Mouse (Mus musculus): Measurements from ENCODE around the gene Mrpl24. TPM values are rescaled to one million over a fixed set of nuclear protein-coding genes. Genes with fewer than 3 reads are reported as not detected.

The Mrpl24 gene
- polyA plus RNA-seq, 1 experiment from 2014 or later, result 70.9 TPM

GRCm38 (mm10) chr3:87913491-87913890, 5.8 kb upstream of the Mrpl24 start:
- peaks cover 48% of the 10 kb centered on the region for H3K36me3 ChIP-seq
- no peak overlapping the region for H3K9ac ChIP-seq
- no peaks in the 10 kb centered on the region for H3K9me3 ChIP-seq
- H3K4me3 ChIP-seq, result no peak overlapping the region
- 72% methylated on average over 7 of the region's 7 CpGs for WGBS
- H3K4me2 ChIP-seq, result no peak overlapping the region
- H3K27me3 ChIP-seq, result no peaks in the 10 kb centered on the region
- ATAC-seq (ENCODE audit: borderline replicate concordance, extremely low read depth, low FRiP score, low TSS enrichment), result no peak
- H3K27ac ChIP-seq, result no peak overlapping the region
- H3K4me1 ChIP-seq, result peaks cover 33% of the 10 kb centered on the region

- H3K27ac ChIP-seq, result no peak overlapping the region
Observed at GRCm38 (mm10) chr3:87913891-87914290, 5.4 kb upstream of the Mrpl24 start.

GRCm38 (mm10) chr3:87916990-87917389, 2.3 kb upstream of the Mrpl24 start:
- no peak overlapping the region for H3K9ac ChIP-seq
- 81% methylated on average over 1 of the region's 1 CpGs for WGBS
- peaks cover 51% of the 10 kb centered on the region for H3K36me3 ChIP-seq
- ATAC-seq (ENCODE audit: borderline replicate concordance, extremely low read depth, low FRiP score, low TSS enrichment), result no peak
- peaks cover 15% of the 10 kb centered on the region for H3K4me1 ChIP-seq
- H3K4me2 ChIP-seq, result no peak overlapping the region
- H3K27me3 ChIP-seq, result no peaks in the 10 kb centered on the region
- no peak overlapping the region for H3K4me3 ChIP-seq
- no peaks in the 10 kb centered on the region for H3K9me3 ChIP-seq
- no peak overlapping the region for H3K27ac ChIP-seq

More at GRCm38 (mm10) chr3:87913891-87914290, 5.4 kb upstream of the Mrpl24 start:
- Histone ChIP-seq H3K4me2 (no peak overlapping the region), H3K36me3 (peaks cover 48% of the 10 kb centered on the region), H3K4me3 (no peak overlapping the region), H3K4me1 (peaks cover 33% of the 10 kb centered on the region), H3K9ac (no peak overlapping the region), H3K27me3 (no peaks in the 10 kb centered on the region), H3K9me3 (no peaks in the 10 kb centered on the region)
- whole genome bisulfite sequencing, result 87% methylated on average over 10 of the region's 10 CpGs
- ATAC-seq (ENCODE audit: borderline replicate concordance, extremely low read depth, low FRiP score, low TSS enrichment), result no peak

- 89% methylated on average over 1 of the region's 1 CpGs for WGBS
- Histone ChIP-seq H3K4me1 (peaks cover 15% of the 10 kb centered on the region), H3K27ac (peak overlapping the region; percentile 86; the same call in 1 of the 2 replicates), H3K4me2 (peak overlapping the region; percentile 79; the same call in 1 of the 2 replicates), H3K9ac (no peak overlapping the region), H3K9me3 (no peaks in the 10 kb centered on the region), H3K36me3 (peaks cover 58% of the 10 kb centered on the region), H3K27me3 (no peaks in the 10 kb centered on the region), H3K4me3 (no peak overlapping the region)
- ATAC-seq (ENCODE audit: borderline replicate concordance, extremely low read depth, low FRiP score, low TSS enrichment), result no peak
Observed at GRCm38 (mm10) chr3:87918551-87918950, 755 bp upstream of the Mrpl24 start.

GRCm38 (mm10) chr3:87920270-87920943, 1.1 kb downstream of the Mrpl24 start:
- Histone ChIP-seq H3K36me3 (peaks cover 57% of the 10 kb centered on the region), H3K4me2 (peak overlapping the region; percentile 79), H3K9ac (peak overlapping the region; percentile 71), H3K27ac (no peak overlapping the region), H3K27me3 (no peaks in the 10 kb centered on the region), H3K9me3 (no peaks in the 10 kb centered on the region), H3K4me1 (peaks cover 15% of the 10 kb centered on the region), H3K4me3 (peak overlapping the region; percentile 76)
- ATAC-seq (ENCODE audit: borderline replicate concordance, extremely low read depth, low FRiP score, low TSS enrichment), result no peak
- 62% methylated on average over 9 of the region's 9 CpGs for whole genome bisulfite sequencing

GRCm38 (mm10) chr3:87924996-87925395, 5.7 kb downstream of the Mrpl24 start:
- Histone ChIP-seq H3K27me3 (no peaks in the 10 kb centered on the region), H3K9ac (no peak overlapping the region), H3K4me2 (no peak overlapping the region), H3K27ac (no peak overlapping the region), H3K4me3 (no peak overlapping the region), H3K9me3 (no peaks in the 10 kb centered on the region), H3K36me3 (peaks cover 58% of the 10 kb centered on the region), H3K4me1 (peaks cover 14% of the 10 kb centered on the region)
- no peak for ATAC-seq (ENCODE audit: borderline replicate concordance, extremely low read depth, low FRiP score, low TSS enrichment)
- 87% methylated on average over 7 of the region's 7 CpGs for WGBS

- H3K4me3 ChIP-seq, result no peak overlapping the region
- no peaks in the 10 kb centered on the region for H3K27me3 ChIP-seq
- no peak overlapping the region for H3K9ac ChIP-seq
- peaks cover 24% of the 10 kb centered on the region for H3K4me1 ChIP-seq
- no peak overlapping the region for H3K27ac ChIP-seq
- 87% methylated on average over 5 of the region's 5 CpGs for WGBS
- no peaks in the 10 kb centered on the region for H3K9me3 ChIP-seq
- no peak overlapping the region for H3K4me2 ChIP-seq
- H3K36me3 ChIP-seq, result peaks cover 62% of the 10 kb centered on the region
- no peak for ATAC-seq (ENCODE audit: borderline replicate concordance, extremely low read depth, low FRiP score, low TSS enrichment)
Observed at GRCm38 (mm10) chr3:87927452-87927851, 8.1 kb downstream of the Mrpl24 start.

GRCm38 (mm10) chr3:87929341-87930077, 10.2 kb downstream of the Mrpl24 start:
- peak overlapping the region; percentile 96 for H3K9ac ChIP-seq
- peak; percentile 50 for ATAC-seq (ENCODE audit: borderline replicate concordance, extremely low read depth, low FRiP score, low TSS enrichment)
- H3K9me3 ChIP-seq, result no peaks in the 10 kb centered on the region
- no peaks in the 10 kb centered on the region for H3K27me3 ChIP-seq
- WGBS, result 2% methylated on average over 26 of the region's 26 CpGs
- H3K4me3 ChIP-seq, result peak overlapping the region; percentile 93
- H3K4me2 ChIP-seq, result peak overlapping the region; percentile 68
- peaks cover 53% of the 10 kb centered on the region for H3K36me3 ChIP-seq
- H3K27ac ChIP-seq, result peak overlapping the region; percentile 74
- peaks cover 30% of the 10 kb centered on the region for H3K4me1 ChIP-seq

GRCm38 (mm10) chr3:87930078-87930795, 10.9 kb downstream of the Mrpl24 start, which contains the start of the genes Isg20l2 and Rrnad1:
Isg20l2 (plus strand) TSS chr3:87930314.
Rrnad1 (minus strand) TSS chr3:87930717.
- Histone ChIP-seq H3K36me3 (peaks cover 52% of the 10 kb centered on the region), H3K9me3 (no peaks in the 10 kb centered on the region), H3K4me1 (peaks cover 30% of the 10 kb centered on the region), H3K4me3 (peak within 1 kb of the TSS; percentile 93), H3K9ac (peak within 1 kb of the TSS; percentile 96), H3K27ac (peak within 1 kb of the TSS; percentile 89), H3K27me3 (no peaks in the 10 kb centered on the region), H3K4me2 (peak within 1 kb of the TSS; percentile 72)
- under 1% methylated on average over 73 of the region's 78 CpGs for WGBS
- ATAC-seq (ENCODE audit: borderline replicate concordance, extremely low read depth, low FRiP score, low TSS enrichment), result peak; percentile 97

- Histone ChIP-seq H3K27me3 (no peaks in the 10 kb centered on the region), H3K9me3 (no peaks in the 10 kb centered on the region), H3K4me2 (no peak overlapping the region), H3K27ac (no peak overlapping the region), H3K9ac (no peak overlapping the region), H3K36me3 (peaks cover 58% of the 10 kb centered on the region), H3K4me3 (no peak overlapping the region), H3K4me1 (peaks cover 34% of the 10 kb centered on the region)
- WGBS, result 85% methylated on average over 5 of the region's 5 CpGs
- ATAC-seq (ENCODE audit: borderline replicate concordance, extremely low read depth, low FRiP score, low TSS enrichment), result no peak
Observed at GRCm38 (mm10) chr3:87934026-87934425, 14.7 kb downstream of the Mrpl24 start.

- Histone ChIP-seq H3K4me3 (no peak overlapping the region), H3K27me3 (no peaks in the 10 kb centered on the region), H3K9me3 (no peaks in the 10 kb centered on the region), H3K9ac (no peak overlapping the region), H3K36me3 (peaks cover 63% of the 10 kb centered on the region), H3K4me1 (peaks cover 30% of the 10 kb centered on the region), H3K27ac (no peak overlapping the region), H3K4me2 (no peak overlapping the region)
- 72% methylated on average over 4 of the region's 4 CpGs for WGBS
- no peak for ATAC-seq (ENCODE audit: borderline replicate concordance, extremely low read depth, low FRiP score, low TSS enrichment)
Observed at GRCm38 (mm10) chr3:87934501-87934900, 15.2 kb downstream of the Mrpl24 start.
